Mouse (Mus musculus) midbrain, embryonic 14.5 days (tissue): ENCODE data around the gene Kif1a. TPM values are rescaled to one million over a fixed set of nuclear protein-coding genes. Genes with fewer than 3 reads are reported as not detected.
A peak's percentile ranks its signal among the peaks of the same experiment; 100 is the strongest.

ENCODE experiments used
- ATAC-seq: fragments of 200-750 bp; cut with Nextera tagmentation; 2 replicates; pipeline ENCODE4 v1.8.0; 2017; ENCODE audit warnings: moderate number of reproducible peaks, moderate library complexity; ENCODE audit not compliant: low FRiP score, low TSS enrichment
- DNase-seq: peaks from one replicate; pipeline ENCODE4 v3.0.0-alpha.2; 2015
- H3K27ac ChIP-seq: fragments of 300-500 bp; sonication (generic); replicated peaks from 2 replicates; pipeline ENCODE4 v1.5.1; 2014; ENCODE audit warnings: mild to moderate bottlenecking, low read depth, low read length, moderate library complexity
- H3K27me3 ChIP-seq: fragments of 300-500 bp; sonication (generic); 2 replicates; pipeline ENCODE4 v1.6.1; 2014; ENCODE audit warnings: low read length, control low read depth, mixed read lengths; ENCODE audit not compliant: control insufficient read depth, insufficient read depth
- H3K36me3 ChIP-seq: fragments of 300-500 bp; sonication (generic); 2 replicates; pipeline ENCODE4 v1.6.1; 2014; ENCODE audit warnings: low read length, control low read depth; ENCODE audit not compliant: control insufficient read depth, insufficient read depth
- H3K4me1 ChIP-seq: fragments of 300-500 bp; sonication (generic); 2 replicates; pipeline ENCODE4 v1.6.1; 2014; ENCODE audit warnings: mild to moderate bottlenecking, antibody characterized with exemption, low read length, control low read depth; ENCODE audit not compliant: control insufficient read depth, insufficient read depth
- H3K4me2 ChIP-seq: fragments of 300-500 bp; sonication (generic); 2 replicates; pipeline ENCODE4 v1.6.1; 2014; ENCODE audit warnings: mild to moderate bottlenecking, low read length, moderate library complexity
- H3K4me3 ChIP-seq: fragments of 300-500 bp; sonication (generic); replicated peaks from 2 replicates; pipeline ENCODE4 v1.5.1; 2014; ENCODE audit warnings: low read depth, low read length
- H3K9ac ChIP-seq: fragments of 300-500 bp; sonication (generic); replicated peaks from 2 replicates; pipeline ENCODE4 v1.6.1; 2014; ENCODE audit warnings: mild to moderate bottlenecking, low read length, moderate library complexity
- H3K9me3 ChIP-seq: fragments of 300-500 bp; sonication (generic); 2 replicates; pipeline ENCODE4 v1.6.1; 2016; ENCODE audit warnings: low read length, control low read depth, mixed read lengths; ENCODE audit not compliant: control insufficient read depth
- WGBS: fragments of 180-500 bp; shearing (Covaris S2); extraction: QIAGEN DNeasy Blood & Tissue Kit; methylation state at CpG from one replicate; pipeline ENCODE4 v1.1.7; 2014; 5-methylcytosine and 5-hydroxymethylcytosine counted together
- polyA plus RNA-seq: library from polyadenylated mRNA; unstranded; fragments of >200 nt; fragmentation: Nextera tagmentation; extraction: Ambion mirVana; gene quantifications from 2 replicates; pipeline ENCODE4 v1.2.1, GENCODE M21; 2014

The Kif1a gene
- polyA plus RNA-seq, 1 experiment from 2014 or later: 350 TPM

DNA sequence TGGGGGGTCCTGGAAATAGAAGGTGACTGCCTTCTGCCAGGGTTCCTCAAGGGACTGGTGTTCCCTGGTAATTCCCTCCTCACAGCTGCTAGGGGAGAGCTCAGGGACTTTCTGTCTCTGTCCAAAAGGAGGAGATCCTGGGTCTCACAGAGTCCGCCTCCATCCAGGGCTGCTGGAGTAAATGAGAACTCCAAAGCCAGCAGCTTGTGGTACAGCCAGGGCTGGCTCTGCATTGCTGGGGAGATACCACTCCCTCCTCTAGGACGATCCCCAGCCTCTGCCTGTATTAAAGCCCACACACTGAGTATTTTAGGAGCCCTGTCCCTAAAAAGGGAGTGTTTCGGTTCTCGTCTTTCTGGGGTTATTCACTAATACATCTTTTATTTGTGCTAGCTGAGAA, 81.1 kb downstream of the Kif1a start:
- no peak overlapping the region for H3K4me3 ChIP-seq
- H3K27ac ChIP-seq: no peak overlapping the region
- WGBS: 88% methylated on average over 4 of the region's 4 CpGs
- no peak for ATAC-seq
- DNase-seq: no peak
- H3K4me2 ChIP-seq: no peak overlapping the region
- no peaks in the 10 kb centered on the region for H3K9me3 ChIP-seq
- no peak overlapping the region for H3K9ac ChIP-seq
- H3K36me3 ChIP-seq: peaks cover 99% of the 10 kb centered on the region
- no peaks in the 10 kb centered on the region for H3K4me1 ChIP-seq
- H3K27me3 ChIP-seq: no peaks in the 10 kb centered on the region

DNA sequence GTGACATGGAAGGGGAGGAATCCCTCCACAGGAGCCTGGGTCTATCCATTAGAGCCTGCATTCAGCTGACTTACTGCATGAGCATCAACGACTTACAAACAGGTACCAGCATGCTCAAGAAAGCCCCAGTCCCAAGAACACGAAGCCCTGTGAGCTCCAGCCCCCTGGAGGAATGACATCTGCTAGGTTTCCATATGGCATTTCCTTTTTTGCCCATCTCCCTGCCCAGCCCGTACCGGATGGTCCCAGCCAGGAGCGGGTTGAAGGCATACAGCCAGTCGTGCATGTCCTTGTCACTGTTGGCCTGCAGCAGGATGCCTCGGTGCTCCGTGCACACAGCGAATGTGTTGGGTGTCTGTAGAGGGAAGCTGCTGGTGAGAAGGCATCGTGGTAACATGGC, 83.0 kb downstream of the Kif1a start:
- no peak overlapping the region for H3K9ac ChIP-seq
- H3K4me2 ChIP-seq: no peak overlapping the region
- H3K36me3 ChIP-seq: peaks cover 83% of the 10 kb centered on the region
- 92% methylated on average over 10 of the region's 10 CpGs for WGBS
- no peaks in the 10 kb centered on the region for H3K9me3 ChIP-seq
- no peaks in the 10 kb centered on the region for H3K4me1 ChIP-seq
- DNase-seq (no peak), ATAC-seq (no peak)
- H3K27ac ChIP-seq: no peak overlapping the region
- no peak overlapping the region for H3K4me3 ChIP-seq
- H3K27me3 ChIP-seq: no peaks in the 10 kb centered on the region

DNA sequence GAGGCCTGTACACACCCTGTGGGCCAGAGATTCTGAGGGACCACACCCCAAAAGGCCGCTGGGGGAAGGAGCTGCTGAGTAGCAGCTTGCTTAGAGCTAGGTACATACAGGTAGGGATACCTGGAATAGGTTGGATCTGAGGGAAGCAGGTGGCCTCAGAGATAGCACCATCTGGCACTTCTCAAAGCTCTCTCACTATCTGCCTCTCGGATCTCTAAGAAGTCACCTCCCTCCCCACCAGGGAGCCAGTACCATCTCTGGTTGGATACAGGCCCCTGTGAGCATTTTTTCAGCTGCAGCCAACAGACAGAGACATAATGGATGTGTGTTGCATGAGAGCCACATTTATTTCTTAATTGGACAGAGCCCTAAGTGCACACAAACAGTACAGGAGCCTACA, 86.6 kb downstream of the Kif1a start:
- Histone ChIP-seq H3K4me1 (no peaks in the 10 kb centered on the region), H3K9ac (no peak overlapping the region), H3K4me3 (no peak overlapping the region), H3K9me3 (no peaks in the 10 kb centered on the region), H3K36me3 (peaks cover 47% of the 10 kb centered on the region), H3K27ac (no peak overlapping the region), H3K4me2 (no peak overlapping the region), H3K27me3 (no peaks in the 10 kb centered on the region)
- ATAC-seq (no peak), DNase-seq (no peak)
- 56% methylated on average over 2 of the region's 2 CpGs for WGBS

DNA sequence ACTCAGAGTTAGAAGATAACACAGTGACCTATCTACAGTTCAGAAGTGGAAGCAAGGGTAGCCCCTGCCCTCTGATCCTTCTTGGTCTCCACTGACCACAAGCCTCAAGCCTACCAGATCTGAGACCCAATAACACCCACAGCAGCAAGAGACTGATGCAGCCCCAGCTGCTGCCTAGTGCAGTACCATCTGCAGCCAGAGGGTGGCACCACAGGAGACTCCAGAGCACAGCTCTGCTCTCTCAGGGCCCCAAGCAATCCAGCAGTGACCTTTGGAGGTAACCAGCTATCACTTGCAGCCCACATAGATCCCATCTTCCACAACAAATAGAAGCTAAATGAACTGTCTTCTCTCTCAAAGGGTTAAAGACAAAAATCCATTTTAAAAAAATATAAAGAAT, 87.3 kb downstream of the Kif1a start:
- Histone ChIP-seq H3K4me3 (no peak overlapping the region), H3K9me3 (no peaks in the 10 kb centered on the region), H3K4me1 (no peaks in the 10 kb centered on the region), H3K4me2 (no peak overlapping the region), H3K27me3 (no peaks in the 10 kb centered on the region), H3K9ac (no peak overlapping the region), H3K36me3 (peaks cover 40% of the 10 kb centered on the region), H3K27ac (no peak overlapping the region)
- ATAC-seq (0 out of 2 replicates have a peak, but pooled peaks have one; percentile 31), DNase-seq (peak; percentile 74)

DNA sequence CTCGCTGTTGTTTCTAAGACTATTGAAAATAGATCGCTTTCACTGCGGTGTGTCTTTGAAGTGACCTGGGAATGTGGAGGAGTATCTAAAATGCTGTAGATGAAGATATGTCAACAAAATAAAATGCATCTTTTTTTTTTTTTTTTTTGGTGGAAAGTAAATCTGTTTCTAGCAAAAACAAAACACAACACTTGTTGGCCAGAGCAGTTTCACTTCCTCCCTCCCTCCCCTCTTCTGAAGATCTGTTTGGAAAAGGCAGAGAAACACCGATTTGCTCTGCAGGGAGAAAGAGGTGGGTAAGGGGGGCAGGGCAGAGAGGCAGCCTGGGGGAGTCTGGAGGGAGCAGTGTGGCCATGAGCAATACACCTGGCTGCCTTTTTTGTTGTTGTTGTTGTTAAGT, 88.4 kb downstream of the Kif1a start:
- Histone ChIP-seq H3K36me3 (peaks cover 29% of the 10 kb centered on the region), H3K27ac (no peak overlapping the region), H3K27me3 (no peaks in the 10 kb centered on the region), H3K4me1 (no peaks in the 10 kb centered on the region), H3K9ac (no peak overlapping the region), H3K9me3 (no peaks in the 10 kb centered on the region), H3K4me2 (no peak overlapping the region), H3K4me3 (no peak overlapping the region)
- WGBS: 84% methylated on average over 4 of the region's 4 CpGs
- DNase-seq: no peak
- no peak for ATAC-seq

DNA sequence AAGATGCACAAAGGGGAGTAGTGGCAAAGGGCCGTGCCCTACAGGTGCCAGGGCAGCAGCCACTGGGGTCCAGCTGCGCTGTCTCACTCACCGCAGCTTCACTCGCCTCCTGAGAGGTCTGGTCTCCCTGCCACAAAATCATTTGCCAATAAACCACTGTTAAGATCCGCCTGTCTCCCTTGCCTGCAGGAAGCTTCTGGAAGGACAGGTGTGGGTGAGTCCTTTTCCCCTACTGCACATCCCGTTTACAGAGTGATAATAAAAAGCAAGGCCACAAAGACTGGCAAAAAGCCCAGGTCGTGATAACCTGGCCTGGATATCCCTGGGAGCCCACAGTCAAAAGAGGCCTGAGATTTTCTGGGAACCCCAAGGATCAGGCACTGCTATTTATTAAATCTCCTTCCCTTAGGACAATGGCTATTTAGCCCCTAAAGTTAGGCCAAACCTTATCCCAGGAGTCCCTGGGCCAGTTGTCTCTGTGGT, 89.6 kb downstream of the Kif1a start:
- H3K4me3 ChIP-seq: no peak overlapping the region
- H3K9me3 ChIP-seq: no peaks in the 10 kb centered on the region
- no peak overlapping the region for H3K9ac ChIP-seq
- DNase-seq: no peak
- H3K36me3 ChIP-seq: peaks cover 17% of the 10 kb centered on the region
- ATAC-seq: no peak
- no peaks in the 10 kb centered on the region for H3K4me1 ChIP-seq
- WGBS: 82% methylated on average over 7 of the region's 7 CpGs
- no peaks in the 10 kb centered on the region for H3K27me3 ChIP-seq
- H3K27ac ChIP-seq: no peak overlapping the region
- H3K4me2 ChIP-seq: no peak overlapping the region

DNA sequence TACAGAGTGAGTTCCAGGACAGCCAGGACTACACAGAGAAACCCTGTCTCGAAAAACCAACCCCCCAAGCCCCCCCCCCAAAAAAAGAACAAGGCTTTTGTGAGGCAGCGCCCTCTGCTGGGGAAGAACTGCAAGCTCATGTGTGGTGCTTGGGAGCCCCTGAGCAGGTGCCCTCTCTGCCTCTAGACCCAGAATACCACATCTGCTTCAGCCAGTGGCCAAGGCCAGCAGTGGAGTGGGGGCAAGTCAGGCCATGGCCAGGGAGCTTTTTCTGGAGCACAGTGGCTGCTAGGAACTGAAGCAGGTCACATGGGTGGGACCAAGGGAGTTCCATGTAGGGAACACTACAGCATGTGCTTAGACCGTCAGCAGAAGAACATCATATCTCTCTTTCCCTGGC, 91.0 kb downstream of the Kif1a start:
- Histone ChIP-seq H3K36me3 (0 out of 2 replicates have a peak, but pooled peaks cover 3% of the 10 kb centered on the region), H3K4me3 (no peak overlapping the region), H3K9ac (no peak overlapping the region), H3K27me3 (no peaks in the 10 kb centered on the region), H3K27ac (no peak overlapping the region), H3K4me1 (no peaks in the 10 kb centered on the region), H3K9me3 (no peaks in the 10 kb centered on the region), H3K4me2 (no peak overlapping the region)
- 32% methylated on average over 3 of the region's 3 CpGs for WGBS
- DNase-seq (peak; percentile 53), ATAC-seq (no peak)

DNA sequence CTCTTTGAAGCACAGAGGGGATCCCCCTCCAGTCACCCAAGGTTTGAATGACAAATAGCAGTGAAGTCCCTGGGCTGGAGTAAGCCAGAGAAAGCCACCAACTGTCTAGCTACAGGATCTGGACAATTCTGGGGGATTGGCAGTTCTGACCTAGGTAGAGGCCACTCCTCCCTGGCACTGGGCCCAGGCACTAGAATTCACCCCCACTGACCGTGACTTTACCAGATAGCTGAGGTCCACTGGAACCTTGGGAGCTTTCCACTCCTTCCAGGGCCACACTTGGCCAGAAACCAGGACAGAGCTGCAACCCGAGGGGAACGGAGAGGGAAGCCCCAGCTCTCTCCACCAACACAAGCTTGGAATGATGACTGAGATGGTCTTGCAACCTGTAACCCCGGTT, 92.6 kb downstream of the Kif1a start:
- no peak; the same call in 1 of the 2 replicates for ATAC-seq
- Histone ChIP-seq H3K27ac (no peak overlapping the region), H3K36me3 (no peaks in the 10 kb centered on the region), H3K27me3 (no peaks in the 10 kb centered on the region), H3K9me3 (no peaks in the 10 kb centered on the region), H3K9ac (no peak overlapping the region), H3K4me1 (no peaks in the 10 kb centered on the region), H3K4me3 (no peak overlapping the region), H3K4me2 (no peak overlapping the region)
- no peak for DNase-seq
- WGBS: 76% methylated on average over 4 of the region's 4 CpGs

DNA sequence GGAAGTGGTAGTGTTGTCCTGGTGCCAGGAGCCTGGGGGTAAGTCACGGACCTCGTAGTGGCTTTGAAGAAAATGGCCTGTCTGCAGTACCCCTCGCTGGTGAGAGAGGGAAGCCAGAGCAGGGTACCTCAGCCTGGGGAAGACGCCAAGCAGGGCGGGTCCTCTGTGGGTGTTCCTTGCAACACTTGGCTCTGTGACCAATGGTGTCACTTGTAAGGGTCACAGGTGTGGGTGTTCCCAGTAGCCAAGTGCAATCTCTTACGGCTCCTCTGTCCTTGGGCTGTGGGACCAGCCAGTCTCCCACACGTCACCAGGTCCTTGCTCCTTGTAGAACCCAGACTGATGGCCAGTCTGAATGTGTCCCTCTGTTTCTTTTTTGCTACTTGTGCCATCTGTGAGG, 95.7 kb downstream of the Kif1a start, which contains the start of gene Aqp12:
Gene Aqp12 (plus strand): TSS at position 274 of the 400 bp plus-strand sequence.
- Histone ChIP-seq H3K27me3 (no peaks in the 10 kb centered on the region), H3K27ac (no peak within 1 kb of the TSS), H3K4me3 (no peak within 1 kb of the TSS), H3K4me1 (no peaks in the 10 kb centered on the region), H3K9ac (no peak within 1 kb of the TSS), H3K9me3 (no peaks in the 10 kb centered on the region), H3K4me2 (no peak within 1 kb of the TSS), H3K36me3 (no peaks in the 10 kb centered on the region)
- no peak for DNase-seq
- 86% methylated on average over 7 of the region's 7 CpGs for WGBS
- ATAC-seq: no peak
